Mouse (Mus musculus) G1E (cell line): Measurements from ENCODE around the gene Nebl. TPM values are rescaled to one million over a fixed set of nuclear protein-coding genes. Genes with fewer than 3 reads are reported as not detected.

Experiments used
- ATAC-seq: 2 replicates; pipeline ENCODE4 v1.8.0; 2016; ENCODE audit warnings: mild to moderate bottlenecking; ENCODE audit not compliant: insufficient number of reproducible peaks, poor library complexity, low FRiP score, severe bottlenecking; ENCODE audit errors: extremely low read depth
- DNase-seq: peaks from one replicate; pipeline ENCODE4 v3.0.0; 2012; ENCODE audit warnings: low spot score
- H3K27me3 ChIP-seq: 2 replicates; pipeline ENCODE4 v1.6.1; 2012; ENCODE audit warnings: mild to moderate bottlenecking, low read length, inconsistent platforms; ENCODE audit not compliant: insufficient read depth
- H3K36me3 ChIP-seq: replicated peaks from 2 replicates; pipeline ENCODE3; 2012; ENCODE audit warnings: mild to moderate bottlenecking, inconsistent platforms
- H3K4me1 ChIP-seq: 2 replicates; pipeline ENCODE4 v1.6.1; 2012; ENCODE audit warnings: low read depth, low read length, inconsistent platforms, mixed read lengths; ENCODE audit not compliant: insufficient read depth
- H3K4me3 ChIP-seq: 2 replicates; pipeline ENCODE4 v1.5.1; 2012; ENCODE audit warnings: low read depth, mild to moderate bottlenecking, inconsistent platforms, low read length, moderate library complexity, mixed read lengths
- H3K9me3 ChIP-seq: replicated peaks from 2 replicates; pipeline ENCODE4 v1.6.1; 2012; ENCODE audit warnings: inconsistent platforms
- CTCF ChIP-seq: IDR thresholded peaks from 2 replicates; pipeline ENCODE4 v1.5.1; 2012; ENCODE audit warnings: low read depth, low read length, inconsistent platforms, mixed read lengths
- GATA1 ChIP-seq: IDR thresholded peaks from 2 replicates; pipeline ENCODE4 v1.6.1; 2012; ENCODE audit warnings: borderline replicate concordance, low read length, inconsistent platforms, mixed read lengths
- GATA2 ChIP-seq: IDR thresholded peaks from 2 replicates; pipeline ENCODE4 v1.6.1; 2012; ENCODE audit warnings: low read depth, low read length, inconsistent platforms, borderline replicate concordance
- POLR2AphosphoS5 ChIP-seq: IDR thresholded peaks from 2 replicates; pipeline ENCODE4 v1.6.1; 2012; ENCODE audit warnings: low read depth, low read length, inconsistent platforms; ENCODE audit not compliant: insufficient replicate concordance
- TAL1 ChIP-seq: conservative IDR thresholded peaks from 2 replicates; pipeline ENCODE4 v1.6.1; 2012; ENCODE audit warnings: low read depth, low read length, inconsistent platforms, mixed read lengths
- polyA plus RNA-seq: library from polyadenylated mRNA; stranded (reverse); fragments of >175 nt; gene quantifications from 2 replicates; pipeline ENCODE4 v1.2.3, GENCODE M21; 2012
- total RNA-seq, 2 experiments: library from RNA; stranded (forward) in 1 of 2; stranded (reverse) in 1 of 2; fragments of 200-1000 nt in 1 of 2; fragments of >200 nt in 1 of 2; fragmentation: Nextera tagmentation in 1 of 2; gene quantifications; 2 replicates each; pipeline ENCODE4 v1.2.3; 2014 to 2017

The Nebl gene
- total and polyA plus RNA-seq, 3 experiments, result 0.79 to 21.8 (median 6.8) TPM

DNA sequence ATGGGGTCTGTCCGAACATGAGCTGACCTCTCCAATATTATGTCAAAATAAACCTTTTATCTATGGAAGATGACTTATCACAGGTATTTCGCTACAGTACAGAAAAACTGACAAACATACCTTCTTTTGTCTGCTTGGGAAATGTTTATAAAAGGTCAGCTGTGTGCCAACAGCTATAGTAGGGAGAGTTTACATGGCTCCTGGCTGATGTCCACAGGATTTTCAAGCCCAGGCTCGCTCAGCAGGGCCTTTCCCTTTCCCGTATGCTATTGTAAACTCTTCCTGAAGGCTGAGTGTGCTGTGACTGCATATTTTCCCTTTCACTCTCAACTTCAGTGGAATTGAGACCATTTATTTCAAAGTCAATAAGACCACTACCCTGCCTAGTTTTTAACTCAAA, 17.1 kb downstream of the Nebl start:
- TF ChIP-seq POLR2AphosphoS5, result no peak
- no peak for TF ChIP-seq TAL1
- no peak for TF ChIP-seq GATA1
- no peak for TF ChIP-seq CTCF
- no peak for TF ChIP-seq GATA2
- DNase-seq, result no peak
- H3K9me3 ChIP-seq, result no peaks in the 10 kb centered on the region
- no peaks in the 10 kb centered on the region for H3K36me3 ChIP-seq
- H3K27me3 ChIP-seq, result 0 out of 2 replicates have a peak, but pooled peaks cover 9% of the 10 kb centered on the region
- no peak overlapping the region for H3K4me3 ChIP-seq
- no peak for ATAC-seq
- H3K4me1 ChIP-seq, result no peaks in the 10 kb centered on the region

DNA sequence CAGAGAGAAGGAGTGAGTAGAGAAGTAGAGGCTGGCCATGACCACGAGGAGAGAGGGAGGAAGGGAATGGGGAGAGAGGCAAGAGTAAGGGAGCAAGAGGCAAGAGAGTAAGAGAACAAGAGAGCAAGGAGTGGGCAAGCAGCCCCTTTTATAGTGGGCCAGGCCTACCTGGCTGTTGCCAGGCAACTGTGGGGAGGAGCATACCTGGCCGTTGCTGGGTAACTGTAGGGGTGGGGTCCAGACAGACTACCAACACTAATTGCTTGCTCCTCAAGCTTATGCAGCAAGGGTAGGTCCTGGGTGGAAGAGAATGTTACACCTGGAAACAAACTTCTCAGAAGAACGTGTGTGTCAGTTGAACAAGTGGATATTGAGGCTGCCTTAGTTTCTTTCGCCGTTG, 20.0 kb downstream of the Nebl start:
- ATAC-seq, result no peak

DNA sequence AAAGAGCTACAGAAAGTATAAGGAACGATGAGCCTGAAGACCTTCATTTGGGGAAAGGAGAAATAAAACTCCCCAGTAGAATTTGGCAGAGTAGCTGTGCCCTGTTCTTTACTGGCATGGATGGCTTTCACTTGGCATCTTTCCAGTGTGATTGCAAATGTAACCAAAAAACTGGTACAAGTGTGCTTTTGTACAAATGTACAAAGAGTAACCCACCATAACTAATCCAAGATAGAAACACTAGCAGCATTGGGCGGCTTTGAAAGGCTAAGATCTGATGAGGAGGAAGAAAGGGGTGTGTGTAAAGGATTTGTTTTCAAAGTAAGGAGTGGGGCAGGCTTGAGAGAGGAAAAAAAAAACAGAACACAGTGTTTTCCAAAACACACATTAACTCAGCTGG, 21.2 kb downstream of the Nebl start:
- no peak for TF ChIP-seq GATA1
- no peak for TF ChIP-seq TAL1
- TF ChIP-seq CTCF, result no peak
- TF ChIP-seq GATA2, result no peak
- no peak for TF ChIP-seq POLR2AphosphoS5
- H3K4me3 ChIP-seq, result no peak overlapping the region

More for the DNA sequence above, 20.0 kb downstream of the Nebl start:
- TF ChIP-seq TAL1 (no peak), GATA2 (no peak), POLR2AphosphoS5 (no peak), CTCF (no peak), GATA1 (no peak)
- no peak overlapping the region for H3K4me3 ChIP-seq
- H3K36me3 ChIP-seq, result no peaks in the 10 kb centered on the region
- H3K27me3 ChIP-seq, result 0 out of 2 replicates have a peak, but pooled peaks cover 7% of the 10 kb centered on the region
- no peaks in the 10 kb centered on the region for H3K4me1 ChIP-seq
- H3K9me3 ChIP-seq, result no peaks in the 10 kb centered on the region
- no peak for DNase-seq

DNA sequence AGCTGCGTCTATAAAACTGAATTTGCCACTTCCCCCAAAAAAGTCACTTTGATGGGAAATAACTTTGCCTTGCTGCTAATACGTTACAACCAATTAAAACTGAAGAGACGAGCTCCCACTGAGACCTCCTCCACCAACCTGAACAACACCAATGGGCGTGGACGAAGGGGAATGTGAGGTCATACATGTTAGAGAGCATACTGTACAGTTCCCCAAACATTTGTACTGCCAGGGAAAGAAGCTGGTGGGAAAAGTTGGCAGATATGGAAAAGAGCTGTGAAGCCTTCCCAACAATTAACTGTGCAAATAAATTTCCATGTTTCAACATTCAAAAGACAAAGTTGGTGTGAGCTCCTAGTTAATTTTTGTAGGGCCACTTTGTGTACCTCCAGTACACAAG, 25.3 kb downstream of the Nebl start:
- DNase-seq, result no peak
- no peaks in the 10 kb centered on the region for H3K4me1 ChIP-seq
- H3K4me3 ChIP-seq, result no peak overlapping the region
- no peaks in the 10 kb centered on the region for H3K36me3 ChIP-seq
- no peaks in the 10 kb centered on the region for H3K9me3 ChIP-seq
- H3K27me3 ChIP-seq, result peaks cover 2% of the 10 kb centered on the region; the same call in 1 of the 2 replicates
- TF ChIP-seq TAL1, result no peak
- TF ChIP-seq POLR2AphosphoS5, result no peak
- no peak for TF ChIP-seq CTCF
- no peak for ATAC-seq

More for the DNA sequence above, 21.2 kb downstream of the Nebl start:
- ATAC-seq, result no peak
- DNase-seq, result no peak
- Histone ChIP-seq H3K27me3 (0 out of 2 replicates have a peak, but pooled peaks cover 4% of the 10 kb centered on the region), H3K4me1 (no peaks in the 10 kb centered on the region), H3K9me3 (no peaks in the 10 kb centered on the region), H3K36me3 (no peaks in the 10 kb centered on the region)

DNA sequence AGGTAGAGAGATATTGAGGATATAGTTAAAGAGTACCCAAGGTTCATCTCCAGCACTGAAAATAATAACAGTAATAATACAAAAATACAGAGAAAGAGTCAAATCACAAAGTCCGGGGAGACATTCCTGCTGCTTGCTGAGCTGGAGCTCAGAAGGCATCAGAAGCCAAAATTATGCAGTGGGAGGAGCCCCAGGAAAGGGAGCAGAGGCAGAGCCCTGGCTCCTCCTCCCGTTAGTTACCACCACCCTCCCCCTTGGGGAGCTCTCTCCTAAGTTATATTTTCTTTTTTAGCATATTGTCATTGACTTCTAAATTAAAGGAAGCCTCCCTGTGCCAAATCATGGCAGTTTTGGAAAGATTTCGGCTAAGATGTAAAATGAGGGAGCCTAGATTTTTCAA, 25.8 kb downstream of the Nebl start:
- H3K36me3 ChIP-seq, result no peaks in the 10 kb centered on the region
- H3K4me3 ChIP-seq, result no peak overlapping the region
- no peaks in the 10 kb centered on the region for H3K9me3 ChIP-seq
- peaks cover 2% of the 10 kb centered on the region; the same call in 1 of the 2 replicates for H3K27me3 ChIP-seq
- no peak for DNase-seq
- no peaks in the 10 kb centered on the region for H3K4me1 ChIP-seq
- no peak for TF ChIP-seq CTCF
- TF ChIP-seq POLR2AphosphoS5, result no peak
- TF ChIP-seq TAL1, result no peak
- TF ChIP-seq GATA1, result no peak
- no peak for ATAC-seq

DNA sequence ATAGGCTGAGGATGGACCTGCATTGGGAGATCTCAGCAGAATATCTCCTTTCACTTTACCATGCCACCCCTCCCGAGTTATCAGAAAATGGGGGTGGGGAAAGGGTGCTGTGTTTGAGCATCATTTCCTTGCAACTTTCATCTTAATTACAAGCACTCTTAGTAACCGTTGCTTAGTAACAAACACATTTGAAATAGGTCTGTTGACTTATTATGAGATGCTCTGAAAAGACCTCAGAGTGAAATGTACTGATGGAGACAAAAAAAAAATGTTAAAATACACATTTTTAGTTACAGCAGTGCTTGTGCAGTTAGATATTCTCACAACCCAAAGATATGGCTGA, 28.1 kb downstream of the Nebl start:
- Histone ChIP-seq H3K4me1 (no peaks in the 10 kb centered on the region), H3K36me3 (no peaks in the 10 kb centered on the region), H3K9me3 (no peaks in the 10 kb centered on the region), H3K4me3 (no peak overlapping the region), H3K27me3 (peaks cover 2% of the 10 kb centered on the region; the same call in 1 of the 2 replicates)
- ATAC-seq, result no peak
- no peak for DNase-seq
- TF ChIP-seq GATA1 (no peak), GATA2 (no peak), POLR2AphosphoS5 (no peak), TAL1 (no peak), CTCF (no peak)

DNA sequence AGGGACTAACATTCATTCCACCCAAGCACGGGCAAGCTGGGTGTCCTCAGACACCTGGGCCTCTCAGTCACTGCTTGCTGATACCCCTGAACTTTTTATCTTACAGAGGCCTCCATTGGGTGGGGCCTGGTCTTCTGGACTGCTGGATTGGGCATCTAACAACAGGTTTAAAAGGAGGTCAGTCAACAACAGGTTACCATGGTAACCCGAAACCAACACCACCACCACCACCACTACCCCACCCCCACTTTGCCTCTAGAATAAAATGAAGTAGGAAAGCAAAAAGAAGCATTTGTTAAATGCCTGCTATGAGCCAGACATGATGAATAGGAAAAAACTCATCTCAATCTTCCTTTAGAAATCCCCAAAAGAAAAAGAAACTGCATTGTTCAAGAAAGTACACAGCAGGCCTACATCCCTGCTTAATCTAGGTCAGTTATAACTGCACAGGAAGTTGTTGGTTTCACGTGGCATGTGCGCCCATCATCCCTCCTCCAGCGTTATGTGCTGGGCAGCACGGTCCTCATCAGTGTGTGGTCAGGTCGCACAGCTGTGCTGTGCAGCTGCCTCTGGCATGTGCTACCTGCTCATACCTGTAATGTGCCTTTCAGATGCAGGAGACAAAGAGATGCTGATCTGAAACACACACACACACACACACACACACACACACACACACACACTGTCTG, 28.6 kb downstream of the Nebl start:
- TF ChIP-seq GATA2 (no peak), TAL1 (no peak), POLR2AphosphoS5 (no peak), GATA1 (no peak), CTCF (no peak)

More for the DNA sequence above, 28.6 kb downstream of the Nebl start:
- Histone ChIP-seq H3K27me3 (peaks cover 2% of the 10 kb centered on the region; the same call in 1 of the 2 replicates), H3K36me3 (no peaks in the 10 kb centered on the region), H3K4me1 (no peaks in the 10 kb centered on the region), H3K4me3 (no peak overlapping the region), H3K9me3 (no peaks in the 10 kb centered on the region)
- DNase-seq, result no peak
- ATAC-seq, result no peak
